Mouse (Mus musculus) Patski (cell line): Measurements from ENCODE around the gene Usp49. TPM values are rescaled to one million over a fixed set of nuclear protein-coding genes. Genes with fewer than 3 reads are reported as not detected.

Experiments
- ATAC-seq: fragments of 100-300 bp; one replicate; pipeline ENCODE4 v1.8.0; 2021
- CTCF ChIA-PET: fragments of 350-600 bp; sonication (Branson Sonifier 250); formaldehyde crosslinking; loops from one replicate; lab custom pipeline; 2022; ENCODE audit warnings: inconsistent platforms; lab: Charles Lee
- POLR2A ChIA-PET: fragments of 350-600 bp; sonication (Branson Sonifier 250); formaldehyde crosslinking; loops from one replicate; lab custom pipeline; 2022; ENCODE audit warnings: antibody characterized with exemption, inconsistent platforms; lab: Charles Lee
- DNase-seq: peaks from one replicate; pipeline ENCODE4 v3.0.0-alpha.2; 2011; ENCODE audit warnings: low read depth, low spot score
- H3K27me3 ChIP-seq: fragments of 371-371 bp; one replicate; pipeline ENCODE4 v1.5.1; 2021
- CTCF ChIP-seq: fragments of 100-300 bp; IDR thresholded peaks from one replicate; pipeline ENCODE4 v1.5.1; 2021
- in situ Hi-C: fragments of 300-500 bp; cut with MboI; formaldehyde crosslinking; loops from 3 replicates; pipeline ENCODE4 v1.11.1; 2018; ENCODE audit warnings: low pct_unique_long_range_greater_than_20kb, mixed read lengths
- polyA plus RNA-seq: library from polyadenylated mRNA; unstranded; gene quantifications from one replicate; pipeline ENCODE4 v1.2.3, GENCODE M21; 2021

Gene Usp49
- polyA plus RNA-seq, 1 experiment from 2014 or later: 10.0 TPM

DNA sequence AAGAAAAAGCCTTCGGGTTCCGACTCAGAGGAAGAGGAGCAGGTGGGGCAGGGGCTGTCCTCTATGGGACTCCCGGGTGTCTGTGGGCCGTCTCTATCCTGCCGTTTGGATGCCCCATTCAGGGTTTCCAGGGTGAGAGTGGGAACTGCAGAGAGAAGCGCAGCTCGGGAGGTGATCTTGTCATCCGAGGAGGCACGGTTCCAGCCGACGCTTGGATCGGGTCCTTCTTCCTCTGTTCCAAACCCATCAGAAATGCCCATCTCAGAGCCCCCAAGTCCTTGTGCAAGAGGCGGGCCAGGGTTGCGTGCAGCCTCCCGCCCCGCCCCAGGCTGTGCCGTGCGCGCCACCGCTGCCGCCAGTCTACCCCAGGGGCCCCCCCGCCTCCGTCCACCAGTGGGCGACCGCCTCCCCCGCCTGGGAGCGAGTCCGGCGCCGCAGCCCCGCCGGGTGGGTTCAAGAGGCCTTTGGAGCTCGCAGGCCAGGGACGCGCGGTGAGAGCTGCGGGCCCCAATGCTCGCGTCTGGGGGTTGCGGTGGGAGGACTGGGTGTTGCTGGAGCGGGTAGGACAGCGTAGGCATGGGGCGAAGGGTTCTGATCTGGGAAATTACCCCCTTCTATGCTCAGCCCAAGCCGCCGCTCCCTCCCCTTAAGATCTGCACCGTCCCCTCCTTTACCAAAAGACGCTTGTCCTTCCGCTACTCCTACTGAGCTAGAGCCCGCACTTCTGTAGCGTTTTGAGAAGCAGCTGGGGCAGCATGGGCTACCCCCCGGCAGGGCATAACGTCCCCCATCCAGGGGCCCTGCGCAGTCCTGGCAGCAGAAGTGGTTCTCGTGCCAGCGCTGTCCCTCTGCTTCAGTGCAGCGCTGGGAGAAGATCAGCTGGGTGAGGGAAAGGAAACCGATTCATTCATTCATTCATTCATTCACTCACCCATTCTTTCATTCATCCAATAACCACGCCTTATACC lies 58.4 kb downstream of the Usp49 start, which contains the start of gene Frs3:
TSS of gene Frs3 (plus strand) at position 423 of the 968 bp plus-strand sequence.
- POLR2A ChIA-PET: interaction anchor here (0.7 to 1.3 kb wide), 2 partner anchors 17 to 193 kb away, joined by 3 to 4 read pairs; no protein-coding TSS in a partner anchor

DNA sequence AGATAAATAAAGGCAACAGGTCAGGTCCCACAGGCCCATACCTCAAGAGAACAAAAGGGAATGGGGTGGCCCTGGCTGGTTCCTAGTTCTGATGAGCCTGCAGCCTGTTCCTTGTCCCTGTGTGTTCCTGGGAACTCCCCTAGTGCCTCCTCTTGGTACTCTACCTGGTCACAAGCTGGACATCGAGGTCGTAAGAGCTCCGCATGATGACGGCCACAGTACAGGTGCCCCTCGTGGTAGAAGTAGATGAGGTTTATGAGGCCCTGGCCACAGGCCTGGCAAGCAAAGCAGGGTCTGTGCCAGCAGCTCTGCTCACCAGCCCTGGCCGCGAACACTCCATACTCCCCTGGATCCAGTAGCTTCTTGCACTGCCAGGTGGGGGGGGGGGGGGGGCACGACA lies 59.4 kb downstream of the Usp49 start:
- in situ Hi-C loops: loop anchor here (5.0 kb wide), 2 partner anchors 43 to 178 kb away; no protein-coding TSS in a partner anchor
- DNase-seq (no peak), ATAC-seq (no peak)
- ChIA-PET CTCF (interaction anchor here (1.0 to 2.5 kb wide), 2 partner anchors 13 to 46 kb away, joined by 3 to 8 read pairs; no protein-coding TSS in a partner anchor), POLR2A (no interaction called here)
- H3K27me3 ChIP-seq: no peaks in the 10 kb centered on the region
- no peak for TF ChIP-seq CTCF

More for the DNA sequence above, 58.4 kb downstream of the Usp49 start, which contains the start of gene Frs3:
- ATAC-seq: peak; percentile 28
- in situ Hi-C loops: loop anchor here (5.0 kb wide), 2 partner anchors 42 to 177 kb away; no protein-coding TSS in a partner anchor
- DNase-seq: no peak
- CTCF ChIA-PET: interaction anchor here (1.0 to 2.5 kb wide), 2 partner anchors 12 to 45 kb away, joined by 3 to 8 read pairs; no protein-coding TSS in a partner anchor
- no peak for TF ChIP-seq CTCF
- no peaks in the 10 kb centered on the region for H3K27me3 ChIP-seq

DNA sequence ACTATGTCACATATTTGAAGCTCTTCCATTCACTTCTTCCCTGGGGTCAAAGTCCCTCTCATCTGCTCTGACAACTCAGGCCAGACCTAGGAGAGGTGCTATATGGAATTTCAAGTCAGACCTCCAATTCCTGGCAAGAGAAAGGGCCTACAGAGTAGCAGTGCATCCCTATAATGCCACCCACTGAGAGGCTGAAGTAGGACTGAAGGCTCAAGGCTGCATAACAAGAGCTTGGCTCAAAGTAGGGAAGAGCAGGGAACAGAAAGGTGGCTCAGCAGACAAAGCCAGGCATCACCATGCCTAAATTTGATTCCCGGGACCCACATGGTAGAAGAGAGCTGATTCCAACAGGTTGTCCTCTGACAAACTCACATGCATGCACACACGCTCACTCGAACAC lies 61.2 kb downstream of the Usp49 start:
- no peak for ATAC-seq
- TF ChIP-seq CTCF: no peak
- ChIA-PET CTCF (interaction anchor here (1.2 to 2.5 kb wide), 2 partner anchors 15 to 68 kb away, joined by 3 to 8 read pairs; no protein-coding TSS in a partner anchor), POLR2A (no interaction called here)
- H3K27me3 ChIP-seq: no peaks in the 10 kb centered on the region
- no peak for DNase-seq
- in situ Hi-C loops: no loop called here

DNA sequence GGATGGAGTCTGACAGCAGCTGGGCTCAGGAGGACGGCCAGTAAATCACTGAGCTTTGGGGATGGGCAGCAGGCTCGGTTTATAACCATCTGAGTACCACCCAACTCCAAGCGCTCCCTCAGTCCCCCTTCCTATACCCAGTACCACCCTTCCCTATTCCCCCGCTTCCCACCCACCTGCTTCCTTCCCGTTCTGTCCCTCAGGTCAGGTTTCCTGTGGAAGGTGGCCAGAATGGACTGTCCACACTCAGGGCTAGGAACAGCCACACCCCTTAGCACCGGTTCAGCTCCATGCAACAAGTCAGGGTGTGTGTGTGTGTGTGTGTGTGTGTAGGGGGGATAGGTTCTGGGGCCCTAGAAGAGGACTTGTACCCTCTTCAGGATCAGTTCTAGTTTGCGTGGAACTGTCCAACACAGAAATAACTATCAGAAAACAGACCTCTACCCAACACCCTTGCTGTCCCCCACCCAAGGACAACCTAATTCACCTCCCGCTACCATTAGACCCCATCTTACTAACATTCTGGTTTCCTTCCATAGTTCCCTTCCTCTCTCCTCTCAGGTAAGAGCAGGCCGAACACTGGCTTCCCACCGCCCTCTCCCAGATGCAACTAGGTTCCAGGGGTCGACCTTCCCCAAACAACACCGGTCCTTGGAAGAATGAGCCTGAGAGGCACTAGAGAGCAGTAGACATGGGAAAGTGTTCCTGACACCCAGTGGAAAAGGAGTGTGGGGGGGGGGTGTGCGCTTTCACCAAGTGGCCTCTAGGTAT lies 63.4 kb downstream of the Usp49 start:
- ATAC-seq: no peak
- H3K27me3 ChIP-seq: no peaks in the 10 kb centered on the region
- TF ChIP-seq CTCF: no peak
- CTCF ChIA-PET: interaction anchor here (1.0 to 2.3 kb wide), 4 partner anchors 11 to 66 kb away, joined by 3 to 7 read pairs (median 4); no protein-coding TSS in a partner anchor
- no peak for DNase-seq
- POLR2A ChIA-PET: interaction anchor here (0.7 kb wide), 1 partner anchor 10 kb away, joined by 3 read pairs; no protein-coding TSS in a partner anchor
- in situ Hi-C loops: no loop called here

DNA sequence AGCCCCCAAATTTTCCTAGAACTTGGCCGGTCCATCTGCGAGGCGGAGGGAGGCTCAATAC lies 63.8 kb downstream of the Usp49 start, which contains the start of gene Gm21981:
TSS of gene Gm21981 (minus strand) at position 14 of the 61 bp plus-strand sequence.
- ATAC-seq (no peak), DNase-seq (no peak)
- in situ Hi-C loops: no loop called here
- ChIA-PET POLR2A (interaction anchor here (0.7 kb wide), 1 partner anchor 10 kb away, joined by 3 read pairs; no protein-coding TSS in a partner anchor), CTCF (interaction anchor here (1.3 to 2.3 kb wide), 2 partner anchors 11 to 65 kb away, joined by 3 to 7 read pairs; no protein-coding TSS in a partner anchor)
- no peak for TF ChIP-seq CTCF
- H3K27me3 ChIP-seq: no peaks in the 10 kb centered on the region

DNA sequence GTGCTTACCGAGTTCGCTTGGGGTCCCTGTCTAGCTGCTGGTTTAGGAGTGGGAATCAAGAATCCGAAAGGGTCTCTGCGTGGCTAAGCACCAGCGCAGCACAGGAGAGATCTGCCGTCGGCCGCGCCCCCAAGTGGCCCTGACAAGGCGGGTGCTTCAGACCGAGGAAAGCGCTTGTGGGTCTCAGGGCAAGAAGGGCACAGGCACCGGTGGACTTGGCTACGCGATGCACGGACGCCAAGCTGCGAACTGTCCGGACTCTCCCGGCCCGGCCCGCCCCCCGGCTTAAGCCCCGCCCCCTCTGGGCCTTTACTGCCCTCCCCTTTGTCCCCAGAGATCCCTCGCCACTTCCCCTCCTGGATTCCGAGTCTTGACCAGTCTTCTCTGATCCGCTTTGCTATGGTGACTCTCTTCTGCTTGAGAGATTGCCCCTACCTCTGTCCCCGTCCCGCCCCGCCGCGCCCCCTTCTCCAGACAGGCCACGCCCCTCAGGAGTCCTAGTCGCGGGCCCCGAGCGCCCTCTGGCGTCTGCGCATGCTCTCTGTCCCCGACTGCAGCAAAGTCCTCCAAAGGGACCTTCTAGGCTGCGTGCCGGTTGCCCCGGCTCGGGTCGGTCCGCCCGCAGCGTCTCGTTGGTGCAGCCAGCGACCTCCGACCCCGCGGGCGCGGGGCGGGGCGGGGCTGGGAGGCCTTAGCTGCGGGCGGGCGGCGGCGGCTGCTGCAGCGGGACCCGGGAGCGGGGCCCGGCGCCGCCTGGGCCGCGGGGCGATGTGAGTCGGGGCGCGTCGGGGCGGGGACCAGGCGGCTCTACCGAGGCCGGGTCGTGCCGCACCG lies 64.2 kb downstream of the Usp49 start, which contains the start of gene Prickle4:
TSS of gene Prickle4 (minus strand) at position 234 of the 834 bp plus-strand sequence.
- POLR2A ChIA-PET: interaction anchor here (0.6 to 0.7 kb wide), 2 partner anchors 9 to 61 kb away, joined by 3 read pairs; no protein-coding TSS in a partner anchor
- no peak for TF ChIP-seq CTCF
- no peaks in the 10 kb centered on the region for H3K27me3 ChIP-seq
- CTCF ChIA-PET: interaction anchor here (0.8 to 2.3 kb wide), 4 partner anchors 11 to 65 kb away, joined by 3 to 7 read pairs (median 3); no protein-coding TSS in a partner anchor
- in situ Hi-C loops: loop anchor here (5.0 kb wide), 1 partner anchor 38 kb away; no protein-coding TSS in a partner anchor
- peak; percentile 92 for ATAC-seq
- peak; percentile 81 for DNase-seq

DNA sequence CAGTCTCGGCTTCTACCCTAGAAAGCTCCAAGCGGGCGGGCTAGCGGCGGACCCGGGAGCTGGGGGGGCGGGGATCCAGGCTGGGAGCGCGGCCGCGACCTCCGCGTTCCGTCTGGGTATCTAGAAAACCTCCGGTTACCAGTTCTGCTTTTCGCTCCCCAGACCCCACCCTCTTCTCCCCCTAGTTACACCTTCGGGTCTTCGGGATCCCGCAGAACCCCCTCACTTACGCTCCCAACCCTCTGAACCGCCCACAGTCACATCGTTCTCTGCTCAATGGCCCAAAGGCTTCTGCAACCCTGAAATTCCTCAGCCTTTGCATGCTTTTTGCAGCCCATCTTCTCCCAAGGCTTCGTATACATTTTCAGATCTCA lies 64.8 kb downstream of the Usp49 start:
- ChIA-PET POLR2A (interaction anchor here (0.6 kb wide), 1 partner anchor 61 kb away, joined by 3 read pairs; no protein-coding TSS in a partner anchor), CTCF (interaction anchor here (0.8 to 2.3 kb wide), 4 partner anchors 10 to 55 kb away, joined by 3 to 7 read pairs (median 3); no protein-coding TSS in a partner anchor)
- in situ Hi-C loops: loop anchor here (5.0 kb wide), 1 partner anchor 37 kb away; no protein-coding TSS in a partner anchor
- ATAC-seq (no peak), DNase-seq (no peak)
- no peak for TF ChIP-seq CTCF
- H3K27me3 ChIP-seq: no peaks in the 10 kb centered on the region

DNA sequence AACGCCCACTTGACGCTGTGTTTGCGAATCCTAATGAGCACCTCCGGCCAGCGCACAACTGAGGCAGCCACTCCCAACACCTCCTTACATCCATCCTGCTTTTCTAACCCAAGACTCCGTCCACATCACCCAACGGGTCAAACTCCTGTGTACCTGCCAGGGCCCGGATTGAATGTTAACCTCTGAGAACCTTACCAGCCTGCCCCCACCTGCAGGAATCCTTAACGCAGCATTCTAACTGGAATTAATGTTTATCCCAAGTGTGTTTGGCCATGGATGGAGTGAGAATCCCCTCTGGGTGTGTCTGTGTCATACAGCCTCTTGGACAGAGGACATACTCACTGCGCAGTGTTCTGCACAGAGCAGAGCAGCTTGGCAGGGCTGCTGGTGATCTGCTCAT lies 67.7 kb downstream of the Usp49 start:
- DNase-seq: no peak
- CTCF ChIA-PET: no interaction called here
- H3K27me3 ChIP-seq: no peaks in the 10 kb centered on the region
- ATAC-seq: no peak
- TF ChIP-seq CTCF: no peak
- in situ Hi-C loops: loop anchor here (5.0 kb wide), 1 partner anchor 34 kb away; no protein-coding TSS in a partner anchor
- POLR2A ChIA-PET: no interaction called here

DNA sequence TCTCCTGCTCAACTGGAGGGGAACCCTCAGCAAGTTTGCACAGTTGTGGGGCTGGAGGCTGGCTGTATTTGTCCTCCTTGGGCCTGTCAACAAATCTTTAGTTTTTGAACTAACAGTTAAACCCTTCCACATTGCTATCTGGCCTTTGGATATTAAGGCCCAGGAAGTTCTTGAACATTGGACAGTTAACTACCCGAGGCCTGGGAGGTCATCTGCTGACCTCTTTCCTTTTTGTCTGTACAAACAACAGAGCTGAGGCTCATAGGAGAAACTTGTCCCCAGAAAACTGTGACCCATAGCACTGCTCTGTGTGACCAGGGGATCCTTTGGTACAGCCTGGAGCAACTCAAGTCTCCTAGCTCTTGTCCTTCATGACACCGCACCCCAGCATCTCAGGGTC lies 68.6 kb downstream of the Usp49 start:
- TF ChIP-seq CTCF: no peak
- ATAC-seq (no peak), DNase-seq (no peak)
- POLR2A ChIA-PET: no interaction called here
- CTCF ChIA-PET: no interaction called here
- in situ Hi-C loops: loop anchor here (5.0 kb wide), 1 partner anchor 33 kb away; no protein-coding TSS in a partner anchor
- no peaks in the 10 kb centered on the region for H3K27me3 ChIP-seq
